Mouse (Mus musculus) megakaryocyte, adult 5-6 weeks (primary cell): ENCODE data around the gene Atg101. TPM values are rescaled to one million over a fixed set of nuclear protein-coding genes. Genes with fewer than 3 reads are reported as not detected.

Experiments
- ATAC-seq: 2 replicates; pipeline ENCODE4 v1.8.0; 2016; ENCODE audit warnings: mild to moderate bottlenecking, inconsistent platforms; ENCODE audit not compliant: poor library complexity, severe bottlenecking
- total RNA-seq, 2 experiments: library from RNA; stranded (forward) in 1 of 2; stranded (reverse) in 1 of 2; fragments of 153-499, 151-499 nt in 1 of 2; fragments of 221-1000, 200-1000 nt in 1 of 2; gene quantifications; 2 replicates each; pipeline versions ENCODE4 v1.2.3 to v1.2.4; 2015 to 2017

Atg101 gene
- total RNA-seq, 2 experiments from 2014 or later: 8.2 to 53.3 TPM

DNA sequence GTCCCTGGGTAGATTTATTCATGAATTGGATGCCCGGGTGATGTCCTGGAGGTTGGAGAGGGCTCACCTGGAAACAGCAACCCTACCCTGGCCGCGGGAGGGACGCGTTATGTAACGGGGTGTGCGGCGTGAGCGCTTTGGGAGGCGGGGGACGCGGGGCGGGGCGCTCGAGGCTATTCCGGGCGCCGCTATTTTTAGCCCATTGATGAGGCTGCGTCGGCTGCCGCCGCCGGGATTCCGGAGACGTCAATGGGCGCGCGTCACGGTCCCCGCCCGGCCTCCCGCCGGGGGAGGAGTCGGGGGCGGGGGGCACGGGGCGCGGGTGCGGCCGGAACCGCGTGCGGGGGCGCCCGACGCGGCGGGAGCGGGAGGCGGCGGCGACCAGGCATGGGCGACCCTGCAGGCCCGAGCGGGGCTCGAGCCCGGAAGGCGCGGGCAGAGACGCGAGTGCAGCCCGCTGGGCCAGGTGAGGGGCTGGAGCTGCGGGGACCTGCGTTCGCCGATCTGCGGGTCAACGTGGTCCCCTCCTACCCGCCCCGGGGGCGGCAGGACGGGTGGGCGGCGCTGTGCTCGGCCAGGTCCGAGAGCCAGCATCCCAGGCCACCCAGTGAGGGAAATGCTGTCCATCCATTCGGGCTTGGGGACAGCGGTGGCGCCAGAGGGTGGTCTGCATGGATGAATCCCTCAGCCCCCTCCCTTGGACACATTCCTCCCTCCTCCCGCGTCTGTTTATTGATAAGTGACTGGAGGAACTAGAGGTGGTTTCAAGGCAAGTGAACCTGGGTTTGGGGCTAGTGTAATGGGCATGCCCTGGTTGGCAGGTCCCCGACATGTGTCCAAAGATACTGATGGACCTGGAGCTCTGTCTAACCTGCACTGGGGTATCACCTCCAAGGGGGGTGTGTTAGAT, 29.9 kb upstream of the Atg101 start, which contains the start of gene Nr4a1:
Gene Nr4a1, plus strand, starts transcription at position 384 of the 910 bp plus-strand sequence.
- ATAC-seq: peak; percentile 43

DNA sequence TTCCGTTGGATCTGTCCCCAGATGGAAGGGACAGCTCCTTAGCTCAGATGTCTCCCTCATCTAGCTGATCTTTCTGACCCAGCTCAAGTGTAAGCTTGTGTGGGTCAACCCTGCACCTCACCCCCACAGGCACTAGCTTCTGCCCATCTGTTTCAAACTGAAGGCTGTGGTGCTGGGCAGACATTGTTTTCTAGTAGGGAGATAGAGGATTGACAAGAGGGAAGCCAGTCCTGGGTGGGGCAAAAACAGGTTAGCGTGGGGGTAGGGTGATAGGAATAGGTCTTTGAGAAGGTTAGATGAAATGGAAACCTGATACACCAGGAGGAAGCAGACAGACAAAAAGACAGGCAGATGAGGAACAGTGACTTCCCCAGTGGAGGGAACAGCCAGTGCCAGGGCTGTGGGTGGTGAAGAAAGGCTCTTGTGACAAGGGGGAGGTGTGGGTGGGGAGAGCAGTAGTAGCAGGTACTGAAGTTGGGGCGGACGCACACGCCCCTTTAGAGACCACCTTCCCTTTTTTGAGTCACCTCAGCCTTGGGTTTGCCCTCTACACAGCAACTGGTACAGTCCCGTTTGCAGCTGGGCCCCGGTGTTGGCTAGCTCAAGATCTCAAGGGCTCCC, 28.1 kb upstream of the Atg101 start:
- peak; percentile 44 for ATAC-seq

DNA sequence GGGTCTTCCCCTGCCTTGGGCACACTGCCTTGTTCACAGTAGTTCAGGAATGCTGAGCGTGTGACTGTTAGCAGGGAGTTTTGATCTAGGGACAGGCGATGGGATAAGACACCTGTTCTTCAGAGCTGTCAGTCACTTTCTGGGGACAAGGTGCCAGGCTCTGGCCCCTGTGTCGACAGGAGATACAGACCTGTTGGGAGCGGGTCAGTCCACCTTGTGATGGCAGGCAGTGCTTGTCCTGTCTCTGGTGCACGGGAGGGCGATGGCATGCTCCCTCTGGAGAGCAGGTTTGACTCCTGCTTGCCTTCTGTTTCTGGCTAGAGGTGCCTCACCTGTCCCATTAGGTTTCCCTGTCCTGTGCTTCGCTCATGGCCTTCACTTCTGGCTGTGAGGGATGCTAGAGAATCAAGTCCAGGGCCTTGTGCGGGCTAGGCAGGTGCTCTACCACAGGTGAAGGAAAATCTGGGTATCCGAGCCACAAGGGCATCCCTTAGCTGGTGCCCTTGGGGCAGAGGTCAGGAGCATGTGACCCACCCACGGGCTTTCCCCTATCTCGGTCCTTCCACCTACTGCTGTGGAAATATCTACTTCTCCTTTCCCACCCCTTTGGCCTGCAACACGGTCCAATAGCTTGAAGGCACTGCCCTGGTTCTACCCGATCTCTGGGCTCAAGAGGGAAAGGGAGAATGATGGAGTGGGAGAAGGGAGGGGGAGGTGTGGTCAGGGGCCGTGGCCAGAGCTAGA, 27.4 kb upstream of the Atg101 start:
- peak; percentile 57 for ATAC-seq

DNA sequence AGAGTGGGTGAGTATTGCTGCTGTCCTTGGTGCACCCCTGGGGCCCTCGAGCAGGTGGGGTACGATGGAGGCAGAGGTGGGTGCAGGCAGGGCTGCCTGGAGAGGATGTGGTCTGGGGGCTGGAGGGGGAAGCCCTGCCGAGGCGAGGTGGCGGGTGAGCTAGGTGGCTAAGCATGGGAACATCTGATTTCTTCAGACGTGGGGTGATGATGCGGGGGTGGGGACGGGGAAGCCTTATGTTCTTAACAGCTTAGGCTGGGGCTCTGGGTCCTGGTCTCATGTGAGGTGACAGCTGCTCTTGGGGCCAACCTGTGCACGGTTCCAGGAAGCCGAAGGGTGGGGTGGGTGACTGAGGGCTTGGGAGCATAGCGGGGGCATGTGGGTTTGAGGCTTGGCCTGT, 25.7 kb upstream of the Atg101 start:
- ATAC-seq: 0 out of 2 replicates have a peak, but pooled peaks have one; percentile 1

DNA sequence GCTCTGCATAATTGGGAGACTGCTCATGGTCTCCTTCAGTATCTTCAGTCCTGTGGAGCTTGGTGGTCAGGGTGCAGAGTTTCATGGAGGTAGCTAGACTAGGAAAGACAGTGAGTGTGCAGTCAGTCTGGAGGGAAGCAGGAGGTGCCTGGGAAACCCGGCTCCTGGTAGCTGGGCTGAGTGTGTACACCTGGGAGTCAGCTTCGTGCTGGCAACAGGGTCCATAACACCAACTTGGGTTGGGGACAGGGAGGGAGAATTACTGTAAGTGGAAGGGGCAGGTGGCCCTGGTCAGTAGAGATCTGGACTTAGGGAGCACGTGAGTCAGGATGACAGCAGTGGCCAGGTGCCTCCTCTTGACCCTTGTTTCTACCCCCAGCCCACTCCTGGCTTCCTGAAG, 24.1 kb upstream of the Atg101 start:
- no peak for ATAC-seq

DNA sequence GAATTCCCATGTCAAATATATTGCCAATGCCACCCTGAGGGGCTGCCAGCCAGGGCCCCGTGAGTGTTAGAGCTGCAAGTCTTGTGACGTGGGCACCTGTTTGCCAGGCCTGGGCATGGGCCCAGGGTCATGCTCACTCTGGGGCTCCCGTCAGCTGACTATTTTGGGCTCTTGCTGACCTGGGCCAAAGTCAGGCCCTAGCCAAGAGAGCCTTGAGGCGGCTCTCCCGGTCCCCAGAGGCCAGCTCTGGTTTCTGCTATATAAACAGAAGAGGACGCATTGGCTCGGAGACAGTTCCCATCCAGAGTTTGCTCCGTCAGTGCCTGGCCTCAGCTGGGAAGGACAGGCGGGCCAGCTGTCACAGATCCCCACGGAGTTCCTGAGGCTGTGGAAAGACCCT, 23.7 kb upstream of the Atg101 start:
- ATAC-seq: no peak

DNA sequence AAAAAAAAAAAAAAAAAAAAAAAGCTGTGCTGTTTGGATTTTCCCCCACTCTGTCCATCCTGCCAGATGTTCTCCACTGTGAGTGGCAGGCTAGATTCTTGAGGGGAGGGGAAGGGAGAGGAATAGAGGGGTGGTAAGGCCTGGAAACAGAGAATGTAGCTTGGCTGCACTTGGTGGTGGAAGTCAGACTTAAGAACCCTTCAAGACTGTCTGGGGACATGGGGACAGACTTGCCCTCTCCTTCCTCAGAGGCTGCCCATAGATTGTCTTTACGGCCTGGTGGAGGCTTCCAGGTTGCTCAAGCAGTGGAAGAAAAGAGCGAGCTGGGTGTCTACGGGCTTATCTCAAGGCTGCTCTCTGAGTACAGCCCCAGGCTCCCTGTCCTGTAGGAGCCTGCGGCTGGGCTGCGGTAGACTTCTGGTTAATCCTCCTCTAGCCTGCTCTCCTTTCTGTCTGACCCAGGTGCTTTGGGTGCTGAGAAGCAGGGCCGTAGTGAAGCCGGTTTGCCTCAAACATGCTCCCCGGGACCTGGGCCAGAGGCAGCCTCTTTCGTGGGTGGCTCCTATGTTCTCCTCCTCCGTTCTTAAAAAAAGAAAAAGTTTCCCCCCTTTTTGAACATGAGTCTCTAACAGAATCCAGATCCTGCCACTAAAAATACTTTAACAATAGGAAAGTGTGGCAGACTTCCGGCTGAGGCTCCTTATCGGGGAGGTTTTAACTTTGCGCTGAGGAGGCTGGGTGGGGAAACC, 23.0 kb upstream of the Atg101 start:
- ATAC-seq: no peak

DNA sequence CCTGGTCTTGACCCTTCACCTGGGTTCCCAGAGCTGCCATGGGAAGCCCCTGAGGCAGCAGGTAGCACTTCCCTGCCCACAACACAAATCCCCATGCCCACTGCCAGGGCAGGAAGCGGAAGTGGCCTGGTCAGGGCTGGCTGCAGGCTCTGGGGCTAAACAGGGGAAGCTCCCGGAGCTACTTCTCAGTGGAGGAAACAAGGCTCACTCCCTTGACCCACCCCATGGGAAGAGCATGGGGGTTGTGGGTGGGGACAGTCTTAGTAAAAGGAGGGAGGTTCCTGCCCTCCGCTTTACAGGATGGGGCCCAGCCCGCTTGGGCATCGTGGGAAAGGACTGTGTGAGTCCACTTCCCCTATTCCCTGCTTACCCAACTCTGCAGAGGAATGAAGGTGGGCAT, 21.6 kb upstream of the Atg101 start:
- ATAC-seq: peak; percentile 62

DNA sequence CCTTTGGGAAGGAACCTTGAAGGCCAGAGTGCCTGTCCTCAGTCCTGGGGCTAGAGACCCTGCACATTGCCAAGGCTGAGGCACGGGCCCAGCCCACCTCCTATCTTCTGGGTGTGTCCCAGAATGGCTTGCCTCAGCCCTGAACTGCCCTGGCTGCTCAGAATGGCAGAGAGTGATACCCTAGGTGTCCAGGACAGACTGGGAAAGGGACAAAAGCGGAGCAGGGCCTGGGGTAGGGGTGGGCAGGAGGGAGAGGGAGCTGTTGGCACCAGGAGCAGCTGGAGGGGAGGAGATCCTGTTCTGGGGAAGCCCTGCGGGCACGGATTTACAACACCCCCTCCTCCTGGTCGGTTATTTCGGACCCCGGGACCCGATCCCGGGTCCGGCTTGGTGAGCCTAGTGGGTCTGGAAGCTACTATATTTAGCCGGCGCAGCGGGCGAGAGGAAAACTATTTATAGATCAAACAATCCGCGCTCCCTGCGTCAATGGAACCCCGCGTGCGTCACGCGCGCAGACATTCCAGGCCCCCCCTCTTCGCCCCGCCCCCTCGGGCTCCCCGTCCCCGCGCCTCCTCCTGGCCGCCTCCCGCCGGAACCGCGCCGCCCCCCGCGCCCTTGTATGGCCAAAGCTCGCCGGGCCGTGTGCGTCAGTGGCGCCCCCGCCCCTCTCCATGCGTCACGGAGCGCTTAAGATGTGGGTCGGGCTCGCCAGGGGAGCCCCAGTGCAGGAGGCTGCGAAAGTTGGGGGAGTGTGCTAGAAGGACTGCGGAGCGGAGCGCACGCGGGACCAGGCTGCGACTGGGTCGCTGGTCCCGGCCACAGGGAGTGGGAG, 17.7 kb upstream of the Atg101 start:
- peak; percentile 70 for ATAC-seq

DNA sequence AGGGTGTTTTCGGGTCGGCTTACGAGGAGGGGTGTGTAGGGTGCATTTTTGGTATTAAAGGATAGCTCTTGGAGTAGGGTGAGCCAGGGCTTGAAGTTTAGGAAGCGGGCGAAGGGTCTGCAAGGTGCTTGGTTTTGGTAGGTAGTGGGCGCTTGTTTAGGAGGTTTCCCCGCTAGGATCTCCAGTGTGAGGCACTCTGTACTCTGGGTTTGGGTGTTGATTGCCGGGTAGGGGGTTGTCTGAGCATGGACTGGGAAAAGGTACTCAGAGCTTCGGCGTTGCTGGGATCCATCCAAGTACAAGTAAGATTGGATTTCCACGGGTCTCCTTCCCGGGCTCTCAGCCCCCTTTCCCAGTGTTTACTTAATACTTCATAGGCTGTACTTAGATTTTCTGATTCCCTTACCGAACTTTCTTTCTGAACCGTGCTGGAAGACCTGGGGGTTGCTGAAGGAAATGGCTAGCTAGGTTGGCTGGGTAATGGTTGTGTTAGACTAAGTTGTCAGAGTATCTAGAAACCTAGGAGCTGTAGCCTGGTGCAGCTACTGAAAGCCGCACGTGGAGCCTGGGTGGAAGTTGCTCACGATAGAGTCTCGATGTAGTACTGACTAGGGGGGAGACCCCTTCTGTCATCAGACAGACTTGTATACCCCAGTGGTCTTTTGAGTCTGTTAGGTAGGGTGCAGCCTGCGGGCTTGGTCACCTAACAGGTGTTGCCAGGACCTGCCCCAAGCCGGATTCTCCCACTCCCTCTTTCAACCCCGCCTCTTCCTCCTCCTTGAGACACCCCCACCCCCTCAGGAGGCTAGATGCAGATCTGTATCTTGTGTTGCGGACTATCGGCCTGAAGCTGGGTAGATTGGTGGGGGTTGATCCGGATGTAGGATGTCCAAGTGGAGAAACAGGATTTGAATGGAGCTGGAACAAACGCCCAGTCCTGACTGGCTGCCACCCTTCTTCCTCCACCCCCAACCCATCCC, 16.7 kb upstream of the Atg101 start:
- ATAC-seq: no peak

DNA sequence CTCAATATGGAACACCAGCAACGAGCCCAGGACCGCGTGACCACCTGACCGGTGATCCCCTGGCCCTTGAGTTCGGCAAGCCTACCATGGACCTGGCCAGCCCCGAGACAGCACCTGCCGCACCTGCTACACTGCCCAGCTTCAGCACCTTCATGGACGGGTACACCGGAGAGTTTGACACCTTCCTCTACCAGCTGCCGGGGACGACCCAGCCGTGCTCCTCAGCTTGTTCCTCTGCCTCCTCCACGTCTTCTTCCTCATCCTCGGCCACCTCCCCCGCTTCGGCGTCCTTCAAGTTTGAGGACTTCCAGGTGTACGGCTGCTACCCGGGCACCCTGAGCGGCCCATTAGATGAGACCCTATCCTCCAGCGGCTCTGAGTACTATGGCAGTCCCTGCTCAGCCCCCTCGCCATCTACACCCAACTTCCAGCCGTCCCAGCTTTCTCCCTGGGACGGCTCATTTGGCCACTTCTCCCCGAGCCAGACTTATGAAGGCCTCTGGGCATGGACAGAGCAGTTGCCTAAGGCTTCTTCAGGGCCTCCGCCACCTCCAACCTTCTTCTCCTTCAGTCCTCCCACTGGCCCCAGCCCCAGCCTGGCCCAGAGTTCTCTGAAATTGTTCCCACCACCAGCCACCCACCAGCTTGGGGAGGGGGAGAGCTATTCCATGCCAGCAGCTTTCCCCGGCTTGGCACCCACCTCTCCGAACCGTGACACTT, 13.8 kb upstream of the Atg101 start:
- no peak for ATAC-seq

DNA sequence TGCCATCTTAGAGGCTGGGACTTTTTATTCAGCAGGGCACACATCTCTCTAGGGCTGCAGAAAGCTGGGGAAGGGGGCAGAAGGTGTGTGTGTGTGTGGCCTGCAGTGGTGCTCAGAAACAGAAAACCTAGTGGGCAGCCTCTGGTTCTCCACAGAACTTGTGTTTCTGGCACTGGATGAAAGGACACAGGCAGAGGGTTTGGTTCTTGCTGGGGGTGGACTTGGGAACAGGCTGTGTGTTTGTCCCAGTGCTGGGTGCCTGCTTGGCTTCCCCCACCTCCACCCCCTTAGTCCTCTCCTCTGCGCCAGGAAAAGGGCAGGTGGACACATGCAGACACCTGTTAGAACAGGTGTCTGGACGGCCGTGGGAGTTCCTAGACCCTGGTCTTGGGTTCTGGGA, 13.0 kb upstream of the Atg101 start:
- no peak for ATAC-seq

DNA sequence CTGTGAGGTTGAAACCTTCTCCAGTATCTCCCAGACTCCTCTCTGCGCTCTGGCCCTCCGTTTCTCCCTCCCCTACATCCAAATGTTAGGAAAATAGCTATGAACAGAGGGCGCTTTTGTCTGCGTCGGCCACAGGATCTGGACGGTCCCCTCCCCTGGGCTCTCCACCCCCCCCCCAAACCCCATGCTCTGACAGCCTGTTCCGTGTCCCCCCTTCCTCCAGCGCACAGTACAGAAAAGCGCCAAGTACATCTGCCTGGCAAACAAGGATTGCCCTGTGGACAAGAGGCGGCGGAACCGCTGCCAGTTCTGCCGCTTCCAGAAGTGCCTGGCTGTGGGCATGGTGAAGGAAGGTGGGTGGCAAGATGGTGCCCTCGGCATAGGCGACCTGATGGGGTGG, 12.6 kb upstream of the Atg101 start:
- no peak for ATAC-seq

DNA sequence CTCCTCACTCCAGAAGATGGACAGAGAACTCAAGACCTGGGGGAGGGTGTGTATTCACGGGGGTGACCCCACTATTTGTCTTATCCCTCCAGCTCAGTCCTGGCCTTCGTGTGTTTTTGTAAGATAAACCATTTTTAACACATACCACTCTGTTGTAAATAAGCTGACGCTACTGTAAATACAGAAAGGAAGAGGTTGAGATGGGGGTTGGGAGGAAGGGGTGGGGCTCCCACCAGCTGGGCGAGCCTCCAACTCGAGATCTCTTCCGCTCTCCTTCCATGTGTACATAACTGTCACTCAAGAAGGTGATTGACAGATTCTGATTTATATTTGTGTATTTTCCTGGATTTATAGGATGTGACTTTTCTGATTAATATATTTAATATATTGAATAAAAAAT, 9.7 kb upstream of the Atg101 start:
- ATAC-seq: no peak

DNA sequence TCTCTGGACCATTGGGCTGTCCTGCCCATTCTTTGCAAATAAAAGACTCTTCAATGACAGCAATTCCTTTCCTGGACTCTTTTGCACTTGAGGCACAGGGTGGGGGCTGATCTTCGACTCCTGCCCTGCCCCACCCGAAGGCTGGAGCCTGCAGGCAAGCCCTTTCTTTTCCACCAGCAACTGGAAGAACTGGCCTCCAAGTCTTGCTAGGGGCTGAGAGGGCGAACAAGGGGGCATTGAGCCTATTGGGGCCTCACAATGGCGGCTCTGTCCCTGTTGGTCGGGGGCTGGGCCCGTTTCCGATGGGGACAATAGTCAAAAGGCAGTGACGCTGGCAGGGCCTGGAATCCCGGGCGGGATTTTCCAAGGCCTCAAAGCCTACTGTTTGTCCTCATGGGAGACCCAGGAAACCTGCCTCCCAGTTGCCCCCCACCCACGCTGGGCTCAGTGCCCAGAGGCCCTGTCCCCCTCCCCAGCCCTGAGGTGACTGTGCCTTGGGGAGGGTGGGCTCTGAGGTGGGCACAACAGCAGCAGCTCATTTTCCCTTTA, 6.6 kb upstream of the Atg101 start:
- no peak for ATAC-seq

DNA sequence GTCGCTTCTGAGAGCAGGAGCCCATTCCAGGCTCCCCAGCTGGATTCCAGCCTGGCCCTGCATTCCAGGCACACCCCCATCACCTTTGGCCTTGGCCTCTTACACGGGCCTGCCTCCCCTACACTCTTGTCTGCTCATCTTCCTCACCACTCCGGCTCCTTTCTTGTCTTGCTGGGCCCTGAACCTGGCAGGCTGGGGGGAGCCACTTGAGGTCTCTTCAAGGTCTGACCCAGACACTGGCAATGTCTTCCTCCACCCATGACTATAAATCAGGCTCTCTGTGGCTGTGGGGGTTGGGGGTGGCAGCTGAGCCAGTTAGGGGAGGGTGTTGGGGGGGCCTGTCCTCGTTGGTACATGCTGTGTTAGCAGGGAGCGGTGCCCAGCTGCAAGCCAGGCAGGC, 5.5 kb upstream of the Atg101 start:
- no peak for ATAC-seq

DNA sequence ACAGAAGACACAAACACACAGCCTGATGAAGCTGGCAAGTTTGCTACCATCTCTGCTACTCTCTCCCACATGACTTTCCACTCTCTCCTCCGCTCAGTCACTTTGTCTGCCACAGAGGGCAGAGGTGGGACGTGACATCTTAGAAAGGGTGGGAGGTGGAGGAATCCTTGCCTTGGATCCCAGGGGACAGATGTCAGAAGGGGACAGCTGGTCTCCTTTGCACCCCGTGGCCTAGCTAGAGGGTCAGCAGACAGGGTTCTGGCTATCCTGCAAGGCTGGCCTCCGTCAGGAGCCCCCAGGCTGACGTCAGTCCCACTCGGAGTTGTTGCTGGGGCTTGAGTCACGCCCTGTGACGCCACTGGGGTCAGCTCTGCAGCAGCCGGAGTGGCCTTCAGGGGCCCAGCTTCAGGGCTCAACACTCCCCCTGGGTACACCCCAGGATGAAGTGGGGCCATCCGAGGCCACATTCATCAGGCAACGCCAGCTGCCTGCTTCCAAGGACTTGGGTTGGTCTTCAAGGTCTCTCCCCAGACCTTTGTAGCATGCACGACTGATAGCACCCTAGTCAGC, 4.6 kb upstream of the Atg101 start:
- ATAC-seq: no peak
